Mouse (Mus musculus) heart, adult 2 months (tissue): ENCODE data around the gene Sorcs2. TPM values are rescaled to one million over a fixed set of nuclear protein-coding genes. Genes with fewer than 3 reads are reported as not detected.

Experiments used
- DNase-seq, 2 experiments: peaks; one replicate each; pipeline ENCODE4 v3.0.0; 2021
- H3K27ac ChIP-seq: fragments of 200-600 bp; 2 replicates; pipeline ENCODE4 v1.8.1; 2022
- H3K27me3 ChIP-seq: fragments of 200-500 bp; 2 replicates; pipeline ENCODE4 v1.6.1; 2012; ENCODE audit warnings: mild to moderate bottlenecking, low read length, inconsistent platforms, mixed read lengths; ENCODE audit not compliant: control insufficient read depth, insufficient read depth
- H3K36me3 ChIP-seq: fragments of 200-500 bp; 2 replicates; pipeline ENCODE4 v1.6.1; 2012; ENCODE audit warnings: low read length, inconsistent platforms; ENCODE audit not compliant: control insufficient read depth, insufficient read depth
- H3K4me1 ChIP-seq: fragments of 200-500 bp; 2 replicates; pipeline ENCODE4 v1.6.1; 2011; ENCODE audit warnings: low read length; ENCODE audit not compliant: control insufficient read depth, insufficient read depth
- H3K4me3 ChIP-seq: fragments of 200-600 bp; 2 replicates; pipeline ENCODE4 v1.8.1; 2022
- H3K79me2 ChIP-seq: fragments of 200-500 bp; replicated peaks from 2 replicates; pipeline ENCODE4 v1.6.1; 2012; ENCODE audit warnings: mild to moderate bottlenecking, inconsistent platforms, low read length, moderate library complexity, mixed read lengths; ENCODE audit not compliant: control insufficient read depth, insufficient read depth
- H3K9ac ChIP-seq: fragments of 200-500 bp; 2 replicates; pipeline ENCODE4 v1.6.1; 2012; ENCODE audit warnings: low read depth, mild to moderate bottlenecking, control low read depth, inconsistent platforms, low read length, mixed read lengths
- CTCF ChIP-seq: fragments of 200-600 bp; IDR thresholded peaks from 2 replicates; pipeline ENCODE4 v1.8.1; 2022; ENCODE audit warnings: antibody characterized with exemption, mild to moderate bottlenecking, moderate library complexity
- EP300 ChIP-seq: fragments of 200-500 bp; IDR thresholded peaks from 2 replicates; pipeline ENCODE4 v1.6.1; 2011; ENCODE audit warnings: low read depth, low read length, control low read depth; ENCODE audit not compliant: insufficient read depth
- POLR2A ChIP-seq: fragments of 200-500 bp; IDR thresholded peaks from 2 replicates; pipeline ENCODE4 v1.6.1; 2011; ENCODE audit warnings: mild to moderate bottlenecking, low read depth, low read length, control low read depth; ENCODE audit not compliant: insufficient read depth
- WGBS: fragments of 180-500 bp; shearing (Covaris S2); methylation state at CpG from one replicate; pipeline ENCODE4 v1.1.7; 2018; 5-methylcytosine and 5-hydroxymethylcytosine counted together
- intact Hi-C: fragments of 180-260 bp; cut with DNase I; formaldehyde crosslinking; loops from one replicate; pipeline ENCODE4 v1.15.1; 2025
- polyA plus RNA-seq: library from polyadenylated mRNA; depleted of rRNA; stranded (reverse); fragments of >200 nt; gene quantifications from 2 replicates; pipeline ENCODE4 v1.2.3, GENCODE M21; 2012
- total RNA-seq, 2 experiments: library from RNA; stranded (reverse); gene quantifications; 2 replicates each; pipeline ENCODE4 v1.2.3; 2021

The Sorcs2 gene
- total and polyA plus RNA-seq, 3 experiments = 6.0 to 9.0 (median 7.7) TPM

- Histone ChIP-seq H3K27ac (no peak overlapping the region), H3K79me2 (no peaks in the 10 kb centered on the region), H3K27me3 (no peaks in the 10 kb centered on the region), H3K9ac (no peak overlapping the region), H3K4me3 (no peak overlapping the region), H3K4me1 (no peaks in the 10 kb centered on the region), H3K36me3 (no peaks in the 10 kb centered on the region)
- TF ChIP-seq EP300 (no peak), POLR2A (no peak), CTCF (no peak)
- no peak for DNase-seq
- WGBS = 70% methylated on average over 6 of the region's 6 CpGs
- intact Hi-C loops = loop anchor here (2.0 to 10.0 kb wide), 4 partner anchors 62 to 259 kb away; partner anchors contain the start of gene Sorcs2
Measured at GRCm38 (mm10) chr5:36139766-36140165, 258.2 kb downstream of the Sorcs2 start.

DNA sequence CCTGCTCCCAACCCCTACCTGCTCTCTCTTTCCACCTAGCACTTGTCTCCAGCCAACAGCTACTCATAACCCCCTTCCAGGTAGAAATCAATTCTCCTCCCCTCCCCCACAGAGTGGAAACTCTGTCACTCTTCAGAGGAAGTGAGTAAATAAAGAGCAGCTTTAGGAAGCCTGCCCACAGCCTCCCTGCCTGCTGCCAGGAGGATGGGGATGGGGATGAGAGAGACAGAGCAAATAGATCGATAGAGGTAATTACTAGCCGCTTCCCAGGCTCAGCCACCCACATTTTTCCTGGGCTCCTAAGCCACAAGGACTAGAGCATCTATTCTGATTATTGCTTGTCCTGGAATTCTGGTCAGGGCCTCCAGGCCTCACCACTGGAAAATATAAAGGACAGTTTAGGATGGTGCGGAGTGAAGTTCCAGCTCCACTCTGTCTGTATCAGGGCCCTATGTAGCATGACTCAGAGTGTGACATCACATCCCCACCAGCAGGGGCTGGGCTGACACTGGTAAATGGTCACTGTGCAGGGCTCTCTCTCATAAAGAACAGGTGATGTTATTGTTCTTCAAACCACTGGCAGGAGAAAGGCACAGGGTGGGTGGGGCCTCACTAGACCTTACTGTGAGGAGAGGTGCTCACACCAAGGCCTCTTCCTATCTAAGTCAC lies 261.9 kb downstream of the Sorcs2 start:
- H3K27me3 ChIP-seq = no peaks in the 10 kb centered on the region
- no peak overlapping the region for H3K4me3 ChIP-seq
- no peaks in the 10 kb centered on the region for H3K79me2 ChIP-seq
- no peaks in the 10 kb centered on the region for H3K36me3 ChIP-seq
- H3K27ac ChIP-seq = no peak overlapping the region
- no peak overlapping the region for H3K9ac ChIP-seq
- WGBS = 84% methylated on average over 3 of the region's 3 CpGs
- intact Hi-C loops = loop anchor here (5.0 to 10.0 kb wide), 2 partner anchors 59 to 101 kb away; no protein-coding TSS in a partner anchor
- TF ChIP-seq POLR2A (no peak), CTCF (0 out of 2 replicates have a peak, but pooled peaks have one; percentile 7)
- no peak for DNase-seq
- peaks cover 3% of the 10 kb centered on the region; the same call in 1 of the 2 replicates for H3K4me1 ChIP-seq

DNA sequence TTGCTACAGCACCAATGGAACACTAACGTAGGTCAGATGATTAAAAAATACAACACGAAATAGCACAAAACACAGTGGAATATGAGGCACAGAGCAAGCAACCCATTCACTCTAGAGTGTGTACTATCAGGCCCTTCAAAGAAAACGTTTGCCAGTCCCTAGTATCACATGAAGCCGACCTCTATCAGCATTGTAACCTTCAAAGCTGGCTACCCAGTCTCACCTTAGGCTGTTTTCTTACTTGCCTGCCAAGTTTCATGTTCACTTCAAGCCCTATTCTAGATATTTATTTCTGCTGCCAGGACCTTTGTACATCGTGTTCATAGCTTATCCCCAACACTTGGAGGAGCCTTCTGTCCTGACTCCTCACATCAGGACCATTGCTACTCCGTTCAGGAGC lies 263.6 kb downstream of the Sorcs2 start:
- DNase-seq = peak in 1 of 2 experiments; percentile 38
- H3K27ac ChIP-seq = peak overlapping the region; percentile 56
- no peak overlapping the region for H3K9ac ChIP-seq
- no peak for TF ChIP-seq POLR2A
- no peak for TF ChIP-seq EP300
- 54% methylated on average over 6 of the region's 6 CpGs for WGBS
- peaks cover 9% of the 10 kb centered on the region for H3K4me1 ChIP-seq
- no peaks in the 10 kb centered on the region for H3K79me2 ChIP-seq
- intact Hi-C loops = loop anchor here (10.0 kb wide), 1 partner anchor 100 kb away; no protein-coding TSS in a partner anchor
- H3K27me3 ChIP-seq = no peaks in the 10 kb centered on the region
- no peaks in the 10 kb centered on the region for H3K36me3 ChIP-seq
- H3K4me3 ChIP-seq = no peak overlapping the region

DNA sequence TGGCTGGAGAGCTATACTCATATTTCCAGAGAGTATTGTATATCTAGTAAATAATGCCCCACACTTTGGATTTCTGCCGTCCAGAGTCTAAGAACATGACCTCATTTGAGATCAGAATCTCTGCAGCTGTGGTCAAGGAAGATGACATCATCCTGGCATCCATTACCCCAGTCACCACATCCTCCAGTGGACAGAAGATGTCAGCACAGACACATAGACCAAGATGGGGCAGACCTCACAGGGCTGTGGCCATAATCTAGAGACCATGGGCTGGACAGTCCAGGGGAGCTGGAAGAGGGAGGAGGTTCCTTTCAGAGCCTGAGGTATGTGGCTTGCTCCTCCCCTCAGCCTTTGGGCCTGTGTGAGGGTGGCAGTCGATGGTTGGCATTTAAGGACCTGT lies 264.0 kb downstream of the Sorcs2 start:
- WGBS = 40% methylated on average over 2 of the region's 2 CpGs
- H3K4me3 ChIP-seq = no peak overlapping the region
- H3K36me3 ChIP-seq = no peaks in the 10 kb centered on the region
- H3K27me3 ChIP-seq = no peaks in the 10 kb centered on the region
- peaks cover 9% of the 10 kb centered on the region for H3K4me1 ChIP-seq
- peak overlapping the region; percentile 56 for H3K27ac ChIP-seq
- intact Hi-C loops = loop anchor here (10.0 kb wide), 1 partner anchor 99 kb away; no protein-coding TSS in a partner anchor
- H3K79me2 ChIP-seq = no peaks in the 10 kb centered on the region
- DNase-seq = no peak
- no peak overlapping the region for H3K9ac ChIP-seq
- TF ChIP-seq CTCF = no peak
- TF ChIP-seq POLR2A = no peak
- no peak for TF ChIP-seq EP300

DNA sequence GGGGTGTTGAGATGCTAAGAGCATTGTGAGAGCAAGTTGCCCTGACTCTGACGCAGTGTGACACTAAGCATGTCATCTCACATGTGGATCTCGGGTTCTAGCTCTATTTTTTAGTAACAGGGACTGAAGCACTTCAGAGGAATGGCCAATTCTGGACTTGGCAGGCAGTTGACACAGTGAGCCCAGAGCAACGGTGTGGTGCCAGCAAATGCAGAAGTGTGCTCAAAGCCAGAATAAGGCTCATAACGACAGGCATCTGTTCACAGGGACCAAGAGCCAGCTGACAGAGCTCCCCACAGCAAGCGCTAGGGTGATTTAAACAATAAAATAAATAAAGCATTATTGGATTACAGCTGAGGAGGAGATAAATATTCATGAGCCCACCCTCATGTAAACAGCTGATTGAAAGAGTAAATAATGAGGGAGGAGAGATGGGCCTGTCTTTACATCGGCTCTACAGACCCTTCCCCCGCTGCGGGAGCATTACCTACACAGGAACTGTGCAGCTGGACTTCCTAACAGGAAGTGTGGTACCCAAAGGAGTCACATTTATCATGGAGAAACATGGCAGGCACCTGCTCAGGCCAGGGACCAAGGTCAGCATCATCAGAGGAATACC lies 267.4 kb downstream of the Sorcs2 start:
- intact Hi-C loops = loop anchor here (10.0 kb wide), 1 partner anchor 96 kb away; no protein-coding TSS in a partner anchor
- peaks cover 9% of the 10 kb centered on the region for H3K4me1 ChIP-seq
- no peak overlapping the region; the same call in none of the 2 replicates for H3K27ac ChIP-seq
- TF ChIP-seq POLR2A (no peak), CTCF (no peak), EP300 (no peak)
- peak in 1 of 2 experiments; percentile 67 for DNase-seq
- H3K36me3 ChIP-seq = no peaks in the 10 kb centered on the region
- H3K79me2 ChIP-seq = no peaks in the 10 kb centered on the region
- 45% methylated on average over 8 of the region's 8 CpGs for WGBS
- H3K4me3 ChIP-seq = no peak overlapping the region
- no peaks in the 10 kb centered on the region for H3K27me3 ChIP-seq
- no peak overlapping the region for H3K9ac ChIP-seq

DNA sequence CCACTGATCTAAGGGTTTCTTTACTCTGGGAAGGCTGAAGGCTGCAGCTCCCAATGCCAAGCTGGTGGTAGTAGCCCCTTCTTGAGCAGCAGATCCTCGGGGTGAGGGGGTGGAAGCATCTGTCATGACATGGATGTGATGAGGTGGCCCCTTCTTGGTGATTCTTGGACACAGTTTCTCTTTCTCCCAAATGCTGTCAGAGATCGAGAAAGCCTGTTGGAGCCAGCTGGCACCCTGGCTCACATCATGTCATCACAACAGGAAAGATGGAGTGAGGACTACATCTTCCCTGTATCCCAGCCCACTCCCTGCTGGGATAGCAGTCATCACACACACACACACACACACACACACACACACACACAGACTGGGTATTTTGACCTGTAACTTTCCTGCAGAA lies 268.3 kb downstream of the Sorcs2 start:
- Histone ChIP-seq H3K4me3 (no peak overlapping the region), H3K27ac (no peak overlapping the region), H3K4me1 (peaks cover 9% of the 10 kb centered on the region), H3K27me3 (no peaks in the 10 kb centered on the region), H3K79me2 (no peaks in the 10 kb centered on the region), H3K36me3 (no peaks in the 10 kb centered on the region), H3K9ac (no peak overlapping the region)
- TF ChIP-seq CTCF (no peak), POLR2A (no peak), EP300 (no peak)
- 69% methylated on average over 2 of the region's 2 CpGs for WGBS
- DNase-seq = no peak
- intact Hi-C loops = loop anchor here (10.0 kb wide), 1 partner anchor 95 kb away; no protein-coding TSS in a partner anchor
